Mouse (Mus musculus): ENCODE measurements at regions not wholly inside any gene's neighbourhood (a gene's known extent, or its start where the extent isn't known, plus 50 kb on each side); places are given as distances from the start of the nearest gene placed in this dataset.

- TF ChIP-seq SIN3A (IDR thresholded peaks at IDR 0.05; ENCODE audit: low read length) (no peak), EP300 (IDR thresholded peaks at IDR 0.05; ENCODE audit: low read depth in 1 of 2, low read length in 2 of 2) (no peak), TCF12 (IDR thresholded peaks at IDR 0.05; ENCODE audit: low read depth, low read length) (no peak), RCOR1 (IDR thresholded peaks at IDR 0.05; ENCODE audit: low read depth, low read length) (no peak), CTCF (IDR thresholded peaks at IDR 0.05 in 2 of 3, conservative IDR thresholded peaks at IDR 0.05 in 1 of 3; ENCODE audit: control insufficient read depth in 1 of 3, insufficient read depth in 1 of 3, low read depth in 2 of 3, low read length in 3 of 3, poor library complexity in 1 of 3, severe bottlenecking in 1 of 3) (no peak), GATA1 (IDR thresholded peaks at IDR 0.05; ENCODE audit: low read depth, low read length) (no peak), ZMIZ1 (IDR thresholded peaks at IDR 0.05; ENCODE audit: low read depth, low read length) (no peak), USF2 (IDR thresholded peaks at IDR 0.05; ENCODE audit: borderline replicate concordance in 1 of 2, insufficient read depth in 1 of 2, low read depth in 1 of 2, low read length in 2 of 2) (no peak)
Measured at GRCm38 (mm10) chr19:19976776-19977175, 414.0 kb downstream of the Anxa1 start.
